Mouse (Mus musculus) limb, embryonic 11.5 days (tissue): ENCODE data around the gene Kdm4b. TPM values are rescaled to one million over a fixed set of nuclear protein-coding genes. Genes with fewer than 3 reads are reported as not detected.

Source experiments
- ATAC-seq: fragments of 200-750 bp; cut with Nextera tagmentation; 2 replicates; pipeline ENCODE4 v1.8.0; 2017; ENCODE audit warnings: low read depth; ENCODE audit not compliant: insufficient number of reproducible peaks, low FRiP score, low TSS enrichment
- DNase-seq: peaks from one replicate; pipeline ENCODE4 v3.0.0-alpha.2; 2015; ENCODE audit warnings: low spot score
- H3K27ac ChIP-seq: fragments of 300-500 bp; sonication (generic); replicated peaks from 2 replicates; pipeline ENCODE4 v1.5.1; 2014; ENCODE audit warnings: low read depth, mild to moderate bottlenecking, low read length
- H3K27me3 ChIP-seq: fragments of 300-500 bp; sonication (generic); 2 replicates; pipeline ENCODE4 v1.6.1; 2014; ENCODE audit warnings: mild to moderate bottlenecking, low read length, mixed read lengths; ENCODE audit not compliant: control insufficient read depth, insufficient read depth
- H3K36me3 ChIP-seq: fragments of 300-500 bp; sonication (generic); 2 replicates; pipeline ENCODE4 v1.6.1; 2014; ENCODE audit warnings: mild to moderate bottlenecking, low read length, moderate library complexity, mixed read lengths; ENCODE audit not compliant: control insufficient read depth, insufficient read depth
- H3K4me1 ChIP-seq: fragments of 300-500 bp; sonication (generic); 2 replicates; pipeline ENCODE4 v1.6.1; 2014; ENCODE audit warnings: low read length, mixed read lengths; ENCODE audit not compliant: control insufficient read depth, insufficient read depth
- H3K4me2 ChIP-seq: fragments of 300-500 bp; sonication (generic); 2 replicates; pipeline ENCODE4 v1.6.1; 2014; ENCODE audit warnings: low read depth, mild to moderate bottlenecking, moderate library complexity; ENCODE audit not compliant: severe bottlenecking
- H3K4me3 ChIP-seq: fragments of 300-500 bp; sonication (generic); 2 replicates; pipeline ENCODE4 v1.5.1; 2014; ENCODE audit warnings: low read depth, low read length
- H3K9ac ChIP-seq: fragments of 300-500 bp; sonication (generic); 2 replicates; pipeline ENCODE4 v1.6.1; 2014; ENCODE audit warnings: mild to moderate bottlenecking, low read length
- H3K9me3 ChIP-seq: fragments of 300-500 bp; sonication (generic); 2 replicates; pipeline ENCODE4 v1.6.1; 2016; ENCODE audit warnings: low read length; ENCODE audit not compliant: control insufficient read depth
- WGBS: fragments of 180-500 bp; shearing (Covaris S2); extraction: QIAGEN DNeasy Blood & Tissue Kit; methylation state at CpG from one replicate; pipeline ENCODE4 v1.1.7; 2014; 5-methylcytosine and 5-hydroxymethylcytosine counted together
- polyA plus RNA-seq: library from polyadenylated mRNA; unstranded; fragments of >200 nt; fragmentation: Nextera tagmentation; extraction: Ambion mirVana; gene quantifications from 2 replicates; pipeline ENCODE4 v1.2.1, GENCODE M21; 2014

The Kdm4b gene
- polyA plus RNA-seq, 1 experiment from 2014 or later = 33.2 TPM

DNA sequence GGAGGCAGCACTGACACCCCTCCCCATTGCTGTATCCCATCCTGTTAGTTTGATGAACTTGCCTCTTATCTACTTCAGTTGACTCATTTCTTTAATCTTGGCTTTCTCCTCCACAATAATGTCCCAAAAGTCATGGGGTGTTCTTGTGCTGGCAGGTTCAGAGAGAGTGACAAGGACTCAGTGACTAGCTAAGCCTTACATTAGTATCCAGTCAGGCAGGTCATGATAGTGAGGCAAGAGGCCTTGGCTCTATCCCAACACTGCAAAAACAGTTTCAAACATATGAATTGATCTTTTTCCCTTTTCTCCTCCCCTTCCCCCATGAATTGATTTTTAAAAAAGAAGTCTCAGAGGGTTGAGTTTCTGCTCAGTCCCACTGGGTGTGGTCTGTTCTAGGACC, 3.4 kb downstream of the Kdm4b start:
- H3K4me1 ChIP-seq = peaks cover 13% of the 10 kb centered on the region

DNA sequence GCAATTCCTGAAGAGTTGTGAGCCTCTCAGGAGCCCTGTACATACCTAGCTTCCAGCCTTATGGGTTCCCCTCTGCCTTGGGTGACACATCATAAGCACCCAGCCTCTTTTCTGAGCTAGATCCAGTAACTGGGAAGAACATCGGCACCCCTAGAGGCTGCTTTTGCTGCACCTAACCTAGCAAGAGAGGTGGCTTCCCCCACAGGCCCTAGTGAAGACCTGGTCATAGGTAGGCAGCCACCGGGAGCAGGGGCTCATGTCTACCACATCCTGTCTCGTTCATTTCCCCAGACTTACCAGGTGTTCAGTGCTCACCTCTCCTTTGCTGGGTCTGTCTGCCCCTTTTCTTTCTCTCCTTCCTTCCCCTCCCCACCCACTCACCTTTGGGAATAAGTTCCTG, 4.5 kb downstream of the Kdm4b start:
- Histone ChIP-seq H3K36me3 (no peaks in the 10 kb centered on the region), H3K27me3 (no peaks in the 10 kb centered on the region), H3K4me2 (no peak overlapping the region), H3K4me3 (no peak overlapping the region), H3K27ac (no peak overlapping the region), H3K9me3 (no peaks in the 10 kb centered on the region), H3K4me1 (peaks cover 11% of the 10 kb centered on the region), H3K9ac (no peak overlapping the region)
- DNase-seq (no peak), ATAC-seq (no peak)
- 84% methylated on average over 3 of the region's 3 CpGs for WGBS

More for the DNA sequence above, 3.4 kb downstream of the Kdm4b start:
- Histone ChIP-seq H3K9ac (no peak overlapping the region), H3K4me2 (no peak overlapping the region), H3K27me3 (no peaks in the 10 kb centered on the region), H3K27ac (no peak overlapping the region), H3K4me3 (no peak overlapping the region), H3K36me3 (no peaks in the 10 kb centered on the region), H3K9me3 (no peaks in the 10 kb centered on the region)
- DNase-seq = no peak
- ATAC-seq = no peak

DNA sequence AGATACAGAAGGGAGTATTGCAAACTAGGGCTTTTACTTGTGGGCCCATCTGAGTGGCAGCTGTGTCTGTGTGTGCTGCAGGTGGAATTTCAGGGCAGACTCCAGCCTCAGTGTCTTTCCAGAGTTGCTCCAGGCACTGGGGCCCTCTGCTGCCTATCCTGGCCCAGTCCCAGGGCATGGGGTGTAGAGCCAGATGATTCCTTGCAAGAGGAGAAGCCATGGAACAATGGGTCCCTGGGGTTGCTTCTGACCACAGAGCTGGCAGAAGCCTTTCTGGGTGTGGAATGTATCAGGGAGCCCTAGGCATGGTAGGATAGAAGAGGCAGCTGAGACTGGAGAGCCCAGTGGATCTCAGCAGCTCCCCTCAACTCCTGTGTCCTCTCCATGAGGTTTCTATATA, 5.4 kb downstream of the Kdm4b start:
- peaks cover 11% of the 10 kb centered on the region for H3K4me1 ChIP-seq
- H3K36me3 ChIP-seq = no peaks in the 10 kb centered on the region
- H3K9me3 ChIP-seq = no peaks in the 10 kb centered on the region
- no peak overlapping the region for H3K4me2 ChIP-seq
- no peaks in the 10 kb centered on the region for H3K27me3 ChIP-seq
- H3K9ac ChIP-seq = no peak overlapping the region
- ATAC-seq = no peak
- no peak for DNase-seq
- no peak overlapping the region for H3K4me3 ChIP-seq
- H3K27ac ChIP-seq = no peak overlapping the region

DNA sequence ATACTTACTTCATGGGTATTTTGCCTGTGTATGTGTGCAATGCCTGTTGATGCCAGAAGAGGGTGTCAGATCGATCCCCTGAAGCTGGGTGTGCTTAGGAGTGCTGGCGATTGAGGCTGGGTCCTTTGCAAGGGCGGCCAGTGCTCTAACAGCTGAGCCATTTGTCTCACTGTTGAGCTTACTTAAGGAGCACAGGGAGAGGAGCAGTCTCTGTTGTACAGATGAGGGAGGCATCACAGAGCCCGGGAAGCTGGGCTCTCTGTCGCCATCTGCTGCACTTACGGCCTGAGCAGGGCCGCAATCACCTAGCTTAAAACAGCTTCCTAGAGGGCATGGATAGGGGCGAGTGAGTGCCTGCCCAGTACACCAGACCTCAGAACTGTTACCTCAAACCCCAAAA, 7.1 kb downstream of the Kdm4b start:
- 37% methylated on average over 8 of the region's 8 CpGs for WGBS
- H3K27ac ChIP-seq = no peak overlapping the region
- H3K9ac ChIP-seq = no peak overlapping the region
- H3K4me3 ChIP-seq = no peak overlapping the region
- no peaks in the 10 kb centered on the region for H3K36me3 ChIP-seq
- ATAC-seq (no peak), DNase-seq (peak; percentile 29)
- H3K4me1 ChIP-seq = peaks cover 3% of the 10 kb centered on the region
- no peaks in the 10 kb centered on the region for H3K27me3 ChIP-seq
- no peak overlapping the region for H3K4me2 ChIP-seq
- H3K9me3 ChIP-seq = no peaks in the 10 kb centered on the region

DNA sequence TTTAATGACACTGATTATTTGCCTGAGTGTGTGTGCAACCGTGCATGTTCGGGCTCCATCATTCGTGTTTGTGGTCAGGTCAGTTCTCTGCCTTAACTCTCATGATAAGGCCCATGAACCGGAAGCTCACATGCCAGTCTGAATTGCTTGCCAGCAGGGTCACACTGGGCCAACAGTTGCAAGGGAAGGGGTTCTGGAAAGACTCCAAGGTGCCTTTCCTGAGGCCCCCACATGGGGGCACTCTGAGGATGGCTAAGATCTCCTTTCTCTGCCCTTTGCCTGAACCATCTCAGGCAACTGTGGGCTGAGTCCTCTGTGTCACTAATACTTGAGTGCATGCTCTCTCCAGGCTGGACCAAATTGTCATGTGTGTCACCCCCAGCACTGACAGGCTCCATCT, 11.3 kb downstream of the Kdm4b start:
- 75% methylated on average over 4 of the region's 4 CpGs for WGBS
- Histone ChIP-seq H3K4me1 (no peaks in the 10 kb centered on the region), H3K4me2 (no peak overlapping the region), H3K4me3 (no peak overlapping the region), H3K36me3 (no peaks in the 10 kb centered on the region), H3K27ac (no peak overlapping the region), H3K9ac (no peak overlapping the region), H3K27me3 (no peaks in the 10 kb centered on the region), H3K9me3 (no peaks in the 10 kb centered on the region)
- ATAC-seq (no peak), DNase-seq (peak; percentile 57)

DNA sequence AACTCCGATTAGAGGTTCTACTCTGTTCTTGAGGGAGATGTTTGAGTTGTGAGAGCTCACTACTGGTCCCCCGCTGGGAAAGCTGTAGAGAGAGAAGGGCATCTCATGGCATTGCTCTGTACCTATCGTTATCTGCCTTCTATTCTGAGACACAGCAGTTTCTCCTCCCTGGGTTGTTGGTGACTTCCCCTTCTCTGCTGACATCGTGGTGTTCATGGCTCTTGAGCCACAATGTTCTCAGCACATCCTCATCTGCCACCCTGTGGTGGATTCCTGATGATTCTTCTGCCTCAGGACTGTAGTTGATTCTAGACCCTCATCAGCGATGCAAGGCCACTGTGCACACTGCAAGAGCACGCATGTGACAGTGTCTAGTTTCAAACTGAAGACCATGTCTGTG, 11.9 kb downstream of the Kdm4b start:
- H3K4me2 ChIP-seq = no peak overlapping the region
- no peak for DNase-seq
- WGBS = 91% methylated on average over 6 of the region's 6 CpGs
- H3K27me3 ChIP-seq = no peaks in the 10 kb centered on the region
- no peak overlapping the region for H3K4me3 ChIP-seq
- H3K27ac ChIP-seq = no peak overlapping the region
- H3K9ac ChIP-seq = no peak overlapping the region
- H3K9me3 ChIP-seq = no peaks in the 10 kb centered on the region
- no peaks in the 10 kb centered on the region for H3K4me1 ChIP-seq
- no peaks in the 10 kb centered on the region for H3K36me3 ChIP-seq
- no peak for ATAC-seq

DNA sequence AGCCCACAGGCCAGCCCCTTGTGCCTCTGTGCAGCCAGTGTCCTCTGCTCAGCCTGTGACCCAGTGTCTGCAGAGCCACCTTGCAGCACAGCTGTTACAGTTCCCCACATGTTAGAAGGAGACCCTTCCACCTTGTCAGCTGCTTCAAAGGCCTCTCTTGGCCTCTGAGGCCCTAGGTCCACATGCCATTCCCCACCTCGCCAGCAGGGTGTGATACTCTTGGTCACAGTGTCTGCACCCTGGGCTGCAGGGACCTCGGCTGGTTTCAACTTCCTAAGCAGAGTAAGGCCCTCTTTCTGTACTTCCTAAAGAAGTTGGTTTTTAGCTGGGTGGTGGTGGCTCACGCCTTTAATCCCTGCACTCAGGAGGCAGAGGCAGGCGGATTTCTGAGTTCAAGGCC, 13.0 kb downstream of the Kdm4b start:
- DNase-seq (peak; percentile 55), ATAC-seq (no peak)
- no peak overlapping the region for H3K4me3 ChIP-seq
- no peaks in the 10 kb centered on the region for H3K27me3 ChIP-seq
- H3K9ac ChIP-seq = no peak overlapping the region
- H3K36me3 ChIP-seq = no peaks in the 10 kb centered on the region
- 48% methylated on average over 4 of the region's 4 CpGs for WGBS
- no peak overlapping the region for H3K4me2 ChIP-seq
- no peak overlapping the region for H3K27ac ChIP-seq
- H3K4me1 ChIP-seq = no peaks in the 10 kb centered on the region
- no peaks in the 10 kb centered on the region for H3K9me3 ChIP-seq

DNA sequence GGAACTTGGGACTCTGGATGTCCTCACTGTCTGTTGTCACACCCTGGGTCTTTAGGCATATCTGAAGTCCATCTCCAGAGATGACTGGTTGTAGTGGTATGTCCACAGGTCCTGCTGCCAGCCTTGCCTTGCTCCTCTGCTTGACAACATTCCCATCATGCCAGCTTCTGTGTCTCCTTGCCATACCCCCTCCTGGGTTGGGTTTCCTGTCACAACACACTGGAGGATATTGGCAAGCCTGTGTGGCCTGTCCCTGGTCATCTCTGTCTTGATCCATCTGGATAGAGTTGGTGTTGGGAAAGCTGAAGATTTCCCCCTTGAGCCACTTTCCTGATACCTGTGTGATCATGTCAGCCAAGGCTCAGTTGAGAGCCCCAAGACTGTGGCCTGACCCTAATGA, 14.9 kb downstream of the Kdm4b start:
- H3K4me1 ChIP-seq = no peaks in the 10 kb centered on the region
- no peak for ATAC-seq

DNA sequence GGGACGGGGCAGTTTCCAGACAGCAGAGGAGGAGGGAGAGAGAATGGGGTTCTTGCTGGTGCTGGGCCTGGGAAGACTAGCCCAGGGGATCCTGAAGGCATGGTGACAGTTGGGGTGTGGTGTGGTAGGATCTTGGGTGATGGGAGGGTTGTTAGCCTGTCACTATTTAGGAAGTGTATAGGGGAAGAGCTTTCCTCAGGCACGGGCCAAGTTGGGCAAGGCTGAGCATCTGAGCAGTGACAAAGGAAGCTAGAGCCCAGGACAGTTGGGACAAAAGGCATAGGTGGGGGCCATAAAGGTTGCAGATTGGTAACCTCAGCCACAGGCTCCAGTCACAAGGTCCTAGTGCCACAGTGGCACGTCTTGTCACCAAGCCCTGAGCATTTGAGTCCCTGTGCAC, 17.6 kb downstream of the Kdm4b start:
- Histone ChIP-seq H3K4me3 (no peak overlapping the region), H3K4me2 (no peak overlapping the region), H3K9me3 (no peaks in the 10 kb centered on the region), H3K36me3 (no peaks in the 10 kb centered on the region), H3K27ac (no peak overlapping the region), H3K9ac (no peak overlapping the region), H3K27me3 (no peaks in the 10 kb centered on the region), H3K4me1 (no peaks in the 10 kb centered on the region)
- DNase-seq (no peak), ATAC-seq (no peak)
- 77% methylated on average over 3 of the region's 3 CpGs for WGBS

More for the DNA sequence above, 14.9 kb downstream of the Kdm4b start:
- H3K4me3 ChIP-seq = no peak overlapping the region
- no peak for DNase-seq
- no peaks in the 10 kb centered on the region for H3K9me3 ChIP-seq
- no peak overlapping the region for H3K9ac ChIP-seq
- no peaks in the 10 kb centered on the region for H3K27me3 ChIP-seq
- no peak overlapping the region for H3K4me2 ChIP-seq
- no peaks in the 10 kb centered on the region for H3K36me3 ChIP-seq
- H3K27ac ChIP-seq = no peak overlapping the region
